Comparison of ENCODE assay signal across 8 mouse cellular contexts in genomic region chr12:111377986-111378490, GRCm38 (mm10). TPM values are rescaled to one million over a fixed set of nuclear protein-coding genes. Genes with fewer than 3 reads are reported as not detected.
DNase-seq lines count a peak whose midpoint lies in the region; ATAC-seq and TF ChIP-seq lines count a peak whose summit lies in the region.

No protein-coding gene starts in this region.

- TF ChIP-seq POLR2A in bone marrow macrophage, adult 2 months (IDR thresholded peaks at IDR 0.05; ENCODE audit: borderline replicate concordance, low read depth, low read length): no peak

- no peak for TF ChIP-seq CTCF in bone marrow macrophage, adult 2 months (IDR thresholded peaks at IDR 0.05; ENCODE audit: low read depth, low read length)

- intact Hi-C loops in heart, postnatal 10 days (cut with DNase I): loop anchor here (2.0 kb wide), 1 partner anchor 35 kb away; no protein-coding TSS in a partner anchor

- H3K4me3 ChIP-seq in heart, embryonic 10.5 days: peak overlapping the region; percentile 94
- peak overlapping the region; percentile 94 for H3K4me3 ChIP-seq in bone marrow macrophage, adult 2 months (ENCODE audit: insufficient read depth, low read length)
- H3K4me3 ChIP-seq in megakaryocyte, embryonic 14.5 days (replicated peaks): peak overlapping the region; percentile 97

- ATAC-seq in granulocyte monocyte progenitor cell, adult 5-6 weeks (replicated peaks; ENCODE audit: poor library complexity, severe bottlenecking): peak; percentile 16; the same call in 1 of the 2 replicates
- no peak for ATAC-seq in megakaryocyte-erythroid progenitor cell, adult 5-6 weeks (replicated peaks; ENCODE audit: low FRiP score, low TSS enrichment, poor library complexity, severe bottlenecking)

- H3K9me3 ChIP-seq in heart, embryonic 10.5 days: no peaks in the 10 kb centered on the region
- H3K9me3 ChIP-seq in megakaryocyte, embryonic 14.5 days: no peaks in the 10 kb centered on the region

- WGBS in heart, embryonic 10.5 days: under 1% methylated on average over 32 of the region's 32 CpGs

- peaks cover 48% of the 10 kb centered on the region for H3K4me1 ChIP-seq in heart, embryonic 10.5 days
- peaks cover 12% of the 10 kb centered on the region for H3K4me1 ChIP-seq in bone marrow macrophage, adult 2 months (ENCODE audit: control insufficient read depth, insufficient read depth, low read length)
- H3K4me1 ChIP-seq in megakaryocyte, embryonic 14.5 days: peaks cover 54% of the 10 kb centered on the region

- DNase-seq in heart, embryonic 10.5 days (ENCODE audit: low spot score): no peak
- no peak for DNase-seq in heart, postnatal 10 days
- DNase-seq in kidney, postnatal 36 days: peak; percentile 53 to 67
- DNase-seq in T-cell, adult 2 months (ENCODE audit: low spot score): no peak

- no peaks in the 10 kb centered on the region for H3K36me3 ChIP-seq in heart, embryonic 10.5 days
- no peaks in the 10 kb centered on the region for H3K36me3 ChIP-seq in megakaryocyte, embryonic 14.5 days (replicated peaks; ENCODE audit: low read length)

- H3K27me3 ChIP-seq in heart, embryonic 10.5 days (ENCODE audit: insufficient read depth, poor library complexity, severe bottlenecking): no peaks in the 10 kb centered on the region
- peaks cover 83% of the 10 kb centered on the region for H3K27me3 ChIP-seq in megakaryocyte, embryonic 14.5 days (replicated peaks)

- H3K27ac ChIP-seq in heart, embryonic 10.5 days: peak overlapping the region; percentile 94
- peak overlapping the region; percentile 87 for H3K27ac ChIP-seq in bone marrow macrophage, adult 2 months (ENCODE audit: insufficient read depth, low read depth, low read length)

RNA-seq across cellular contexts. Expression of gene Cdc42bpb, which starts 0.5 kb away (rescaled TPM):
- polyA plus RNA-seq in heart, embryonic 10.5 days (2016; fragmentation: Nextera tagmentation; extraction: Ambion mirVana): 27.8 and 33.1 TPM in 2 replicates
- 100 to 1,000 TPM in 1 of 2 experiments, 10 to 100 TPM in 1; 96.4 to 106 TPM for total RNA-seq in heart, postnatal 10 days (2021)
- 32.5 and 41.6 TPM in 2 replicates for polyA plus RNA-seq in bone marrow macrophage, adult 2 months (2012; ENCODE audit: insufficient read depth, insufficient read length, missing spikeins)
- 5.6 and 8.1 TPM in 2 replicates for total RNA-seq in granulocyte monocyte progenitor cell, adult 5-6 weeks (2014; fragmentation: Nextera tagmentation)
- 4.8 and 8.6 TPM in 2 replicates for total RNA-seq in granulocyte monocyte progenitor cell, adult 5-6 weeks (2017)
- polyA plus RNA-seq in megakaryocyte, embryonic 14.5 days (2012; ENCODE audit: insufficient read depth, low replicate concordance): 113 and 131 TPM in 2 replicates
- total RNA-seq in megakaryocyte-erythroid progenitor cell, adult 5-6 weeks (2014; fragmentation: Nextera tagmentation): 7.9 and 11.5 TPM in 2 replicates
- total RNA-seq in megakaryocyte-erythroid progenitor cell, adult 5-6 weeks (2017): 2.6 and 9.6 TPM in 2 replicates

RNA-seq across cellular contexts. Expression of gene Lbhd2, which starts 28.6 kb away (rescaled TPM):
- polyA plus RNA-seq in heart, embryonic 10.5 days (2016; fragmentation: Nextera tagmentation; extraction: Ambion mirVana): 0.21 and 0.30 TPM in 2 replicates
- total RNA-seq in heart, postnatal 10 days (2021): not detected
- not detected in 2 replicates for polyA plus RNA-seq in bone marrow macrophage, adult 2 months (2012; ENCODE audit: insufficient read depth, insufficient read length, missing spikeins)
- total RNA-seq in granulocyte monocyte progenitor cell, adult 5-6 weeks (2014; fragmentation: Nextera tagmentation): not detected in 2 replicates
- total RNA-seq in granulocyte monocyte progenitor cell, adult 5-6 weeks (2017): not detected in 2 replicates
- not detected in 2 replicates for polyA plus RNA-seq in megakaryocyte, embryonic 14.5 days (2012; ENCODE audit: insufficient read depth, low replicate concordance)
- total RNA-seq in megakaryocyte-erythroid progenitor cell, adult 5-6 weeks (2014; fragmentation: Nextera tagmentation): not detected in 2 replicates
- total RNA-seq in megakaryocyte-erythroid progenitor cell, adult 5-6 weeks (2017): not detected in 2 replicates

RNA-seq across cellular contexts. Expression of gene Exoc3l4, which starts 38.8 kb away (rescaled TPM):
- polyA plus RNA-seq in heart, embryonic 10.5 days (2016; fragmentation: Nextera tagmentation; extraction: Ambion mirVana): 14.5 and 14.6 TPM in 2 replicates
- total RNA-seq in heart, postnatal 10 days (2021): 1 to 10 TPM; 5.3 to 8.3 TPM
- polyA plus RNA-seq in bone marrow macrophage, adult 2 months (2012; ENCODE audit: insufficient read depth, insufficient read length, missing spikeins): 7.8 and 8.0 TPM in 2 replicates
- total RNA-seq in granulocyte monocyte progenitor cell, adult 5-6 weeks (2014; fragmentation: Nextera tagmentation): not detected in 2 replicates
- total RNA-seq in granulocyte monocyte progenitor cell, adult 5-6 weeks (2017): 0.26 TPM in 1 of 2 replicates, not detected in the other
- 38.6 and 61.4 TPM in 2 replicates for polyA plus RNA-seq in megakaryocyte, embryonic 14.5 days (2012; ENCODE audit: insufficient read depth, low replicate concordance)
- total RNA-seq in megakaryocyte-erythroid progenitor cell, adult 5-6 weeks (2014; fragmentation: Nextera tagmentation): 0.27 TPM in 1 of 2 replicates, not detected in the other
- not detected in 2 replicates for total RNA-seq in megakaryocyte-erythroid progenitor cell, adult 5-6 weeks (2017)

Comparison
In these comparisons a context has a peak if more than half of its experiments do, and no peak if none do; other contexts are left out.
1. DNase-seq: peak in kidney, postnatal 36 days (2 of 2); none in heart, embryonic 10.5 days (single experiment), heart, postnatal 10 days (0 of 2) and T-cell, adult 2 months (single experiment).
2. RNA of gene Cdc42bpb, which starts 0.5 kb away (total RNA-seq): 96.4 to 106 TPM in heart, postnatal 10 days; 2.6 to 11.5 TPM in megakaryocyte-erythroid progenitor cell, adult 5-6 weeks and 4.8 to 8.6 TPM in granulocyte monocyte progenitor cell, adult 5-6 weeks; every median in the first group is over 4 times any median in the second.
3. RNA of gene Exoc3l4, which starts 38.8 kb away (total RNA-seq): 5.3 to 8.3 TPM in heart, postnatal 10 days; 0.26 TPM in granulocyte monocyte progenitor cell, adult 5-6 weeks and 0.27 TPM in megakaryocyte-erythroid progenitor cell, adult 5-6 weeks; every median in the first group is over 4 times any median in the second.
4. Peak in every context shown above with its lines, with median percentiles within 50 percentile points of each other: H3K4me3 ChIP-seq.